Mouse (Mus musculus): ENCODE measurements around the gene Rcn3. TPM values are rescaled to one million over a fixed set of nuclear protein-coding genes. Genes with fewer than 3 reads are reported as not detected.

Rcn3 gene
- total and polyA plus RNA-seq, 3 experiments = 0.38 TPM; not detected in 2

- dilution Hi-C loops (cut with MboI; ENCODE audit: extremely low pct_ligation_motif_present, extremely low pct_unique_long_range_greater_than_20kb, low sequenced_read_pairs) = no loop called here
- Histone ChIP-seq H3K36me3 (replicated peaks in 1 of 2; ENCODE audit: control insufficient read depth in 1 of 2, insufficient read depth in 1 of 2, low read length in 1 of 2) (peaks cover 37 to 38% of the 10 kb centered on the region in 2 experiments), H3K9ac (ENCODE audit: insufficient read depth, low read depth) (peak overlapping the region; percentile 78), H3K27ac (ENCODE audit: insufficient read depth, low read depth) (peak overlapping the region; percentile 98), H3K4me2 (ENCODE audit: insufficient read depth, low read depth, poor library complexity, severe bottlenecking) (peak overlapping the region; percentile 71), H3K4me3 (replicated peaks in 1 of 3; ENCODE audit: low read depth in 2 of 3, low read length in 2 of 3, poor library complexity in 1 of 3) (peak overlapping the region; percentile 64 to 80 (median 65)), H3K9me3 (replicated peaks; ENCODE audit: low read length) (no peaks in the 10 kb centered on the region), H3K79me2 (replicated peaks; ENCODE audit: control insufficient read depth, extremely low read depth, insufficient read depth, poor library complexity, severe bottlenecking) (peaks cover 3% of the 10 kb centered on the region), H3K27me3 (replicated peaks) (no peaks in the 10 kb centered on the region), H3K4me1 (ENCODE audit: control insufficient read depth in 1 of 2, insufficient read depth in 2 of 2) (peaks cover 0 to 18% of the 10 kb centered on the region in 2 experiments; a peak in 2 of 4 replicates)
- DNase-seq (ENCODE audit: extremely low read depth) = peak; percentile 80
- TF ChIP-seq ZC3H11A (IDR thresholded peaks at IDR 0.05; ENCODE audit: low read depth, low read length) (no peak), POLR2A (IDR thresholded peaks at IDR 0.05; ENCODE audit: low read depth, low read length) (no peak; the same call in 1 of the 2 replicates), MAZ (IDR thresholded peaks at IDR 0.05; ENCODE audit: low read depth, low read length) (peak; percentile 44; the same call in 1 of the 2 replicates), ELF1 (IDR thresholded peaks at IDR 0.05; ENCODE audit: low read depth, low read length) (no peak), CTCF (conservative IDR thresholded peaks at IDR 0.05 in 1 of 2, IDR thresholded peaks at IDR 0.05 in 1 of 2; ENCODE audit: low read depth in 2 of 2, low read length in 2 of 2) (no peak), IRF4 (IDR thresholded peaks at IDR 0.05; ENCODE audit: low read depth, low read length) (peak; percentile 41; the same call in 1 of the 2 replicates), ETS1 (conservative IDR thresholded peaks at IDR 0.05; ENCODE audit: low read depth, low read length) (peak; percentile 45; the same call in 1 of the 2 replicates), RCOR1 (conservative IDR thresholded peaks at IDR 0.05; ENCODE audit: low read depth, low read length) (peak; percentile 61; the same call in 1 of the 2 replicates), NELFE (IDR thresholded peaks at IDR 0.05; ENCODE audit: low read depth, low read length) (peak; percentile 12; the same call in 1 of the 2 replicates), ZKSCAN1 (IDR thresholded peaks at IDR 0.05; ENCODE audit: borderline replicate concordance, low read depth, low read length) (no peak), GABPA (IDR thresholded peaks at IDR 0.05; ENCODE audit: insufficient replicate concordance, low read depth, low read length) (no peak), BHLHE40 (IDR thresholded peaks at IDR 0.05; ENCODE audit: low read depth, low read length) (peak; percentile 74), CHD1 (IDR thresholded peaks at IDR 0.05; ENCODE audit: low read depth, low read length) (peak; percentile 98), TCF12 (IDR thresholded peaks at IDR 0.05; ENCODE audit: low read depth, low read length) (peak; percentile 69; the same call in 1 of the 2 replicates), JUN (IDR thresholded peaks at IDR 0.05; ENCODE audit: insufficient read depth, low read depth, low read length) (no peak), MEF2A (IDR thresholded peaks at IDR 0.05; ENCODE audit: borderline replicate concordance, low read depth, low read length) (peak; percentile 72), E2F4 (IDR thresholded peaks at IDR 0.05; ENCODE audit: insufficient replicate concordance, low read depth, low read length) (no peak), USF2 (conservative IDR thresholded peaks at IDR 0.05; ENCODE audit: low read depth, low read length) (no peak), EP300 (IDR thresholded peaks at IDR 0.05; ENCODE audit: low read length) (peak; percentile 74), ZNF384 (IDR thresholded peaks at IDR 0.05; ENCODE audit: low read depth, low read length) (peak; percentile 33; the same call in 1 of the 2 replicates), MAX (IDR thresholded peaks at IDR 0.05; ENCODE audit: low read length) (peak; percentile 41; the same call in 1 of the 2 replicates), SIN3A (IDR thresholded peaks at IDR 0.05; ENCODE audit: low read length) (peak; percentile 72)
- in situ Hi-C loops (cut with MboI; ENCODE audit: low pct_ligation_motif_present, low pct_unique_long_range_greater_than_20kb, low sequenced_read_pairs) = no loop called here
These were observed 40.4 kb downstream of the Rcn3 start for GRCm38 (mm10) chr7:45051601-45051974.

Data from CH12.LX (cell line).